Mouse (Mus musculus): ENCODE measurements around the gene Gm29776. TPM values are rescaled to one million over a fixed set of nuclear protein-coding genes. Genes with fewer than 3 reads are reported as not detected.

The Gm29776 gene
- total RNA-seq (2023; ENCODE audit: inconsistent age) = not detected in 4 replicates

DNA sequence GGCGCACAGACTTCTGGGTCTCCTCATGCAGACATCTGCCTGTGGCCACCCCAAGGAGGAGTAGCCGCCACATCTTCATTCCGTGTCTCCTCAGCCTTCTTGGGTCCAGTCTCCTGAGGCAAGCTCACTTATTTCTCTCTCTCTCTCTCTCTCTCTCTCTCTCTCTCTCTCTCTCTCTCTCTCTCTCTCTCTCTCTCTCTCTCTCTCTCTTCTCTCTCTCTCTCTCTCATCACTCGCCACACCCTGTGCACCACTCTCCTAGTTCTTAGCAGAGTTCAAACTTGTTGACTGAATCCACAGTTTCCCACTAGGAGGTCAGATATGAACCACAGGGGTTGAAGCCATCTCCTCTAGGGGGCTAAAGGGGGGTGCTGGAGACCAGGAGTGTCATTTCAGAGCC lies at the start of gene Gm29776:
Gene Gm29776, minus strand, starts transcription at position 101 of the 400 bp plus-strand sequence.

DNA sequence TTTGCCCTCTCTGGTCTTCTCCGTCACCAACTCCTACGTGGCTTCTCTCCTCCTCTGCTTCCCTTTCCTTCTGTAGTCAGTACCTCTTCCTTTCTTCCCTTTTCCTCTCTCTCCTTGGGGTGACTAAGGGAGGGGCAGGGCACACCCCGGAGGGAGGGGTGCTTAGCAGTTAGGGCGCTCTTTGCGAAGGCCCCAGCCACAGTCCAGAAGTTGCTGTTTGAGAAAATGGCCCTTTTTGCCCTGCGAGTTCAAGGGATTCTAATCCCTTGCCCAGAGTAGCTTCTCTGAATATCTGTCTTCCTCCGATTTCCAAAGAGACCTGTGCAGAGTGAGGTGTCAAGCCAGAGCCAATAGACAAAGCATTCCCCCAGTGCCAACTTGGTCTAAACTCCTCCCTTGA lies 13.4 kb upstream of the Gm29776 start, which contains the start of gene Cebpe:
Gene Cebpe, minus strand, starts transcription at position 101 of the 400 bp plus-strand sequence.

DNA sequence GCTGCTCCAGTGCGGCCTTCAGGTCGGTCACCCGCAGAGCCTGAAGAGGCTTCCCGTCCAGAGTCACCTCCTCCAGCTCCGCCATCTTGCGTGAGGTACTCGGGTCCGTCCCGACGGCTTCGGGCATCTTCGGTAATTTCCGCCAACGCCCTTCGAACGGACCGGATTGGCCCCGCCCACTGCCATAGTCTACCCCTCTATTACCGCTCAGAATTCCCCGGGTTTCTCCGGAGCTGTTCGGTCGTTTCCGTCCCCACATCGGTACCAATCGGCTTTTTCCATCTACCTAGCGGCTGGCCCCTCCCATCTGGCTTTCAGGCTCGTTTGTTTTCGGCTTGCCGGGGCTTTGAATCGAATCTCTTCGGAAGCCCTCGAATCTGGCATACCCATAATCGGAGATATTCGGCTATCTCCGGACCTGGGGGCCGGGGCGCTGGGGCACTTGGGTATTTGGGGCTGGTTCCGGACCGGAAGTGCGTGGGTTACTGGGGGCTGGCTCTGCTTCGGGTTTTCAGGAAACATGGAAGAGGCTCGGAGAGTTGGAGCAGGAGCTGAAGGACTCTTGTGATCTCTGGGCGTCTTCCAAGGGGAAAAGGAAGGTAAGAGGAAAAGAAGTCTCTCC lies 12.0 kb downstream of the Gm29776 start, which contains the start of gene Acin1:
Gene Acin1, minus strand, starts transcription at position 410 of the 622 bp plus-strand sequence.

DNA sequence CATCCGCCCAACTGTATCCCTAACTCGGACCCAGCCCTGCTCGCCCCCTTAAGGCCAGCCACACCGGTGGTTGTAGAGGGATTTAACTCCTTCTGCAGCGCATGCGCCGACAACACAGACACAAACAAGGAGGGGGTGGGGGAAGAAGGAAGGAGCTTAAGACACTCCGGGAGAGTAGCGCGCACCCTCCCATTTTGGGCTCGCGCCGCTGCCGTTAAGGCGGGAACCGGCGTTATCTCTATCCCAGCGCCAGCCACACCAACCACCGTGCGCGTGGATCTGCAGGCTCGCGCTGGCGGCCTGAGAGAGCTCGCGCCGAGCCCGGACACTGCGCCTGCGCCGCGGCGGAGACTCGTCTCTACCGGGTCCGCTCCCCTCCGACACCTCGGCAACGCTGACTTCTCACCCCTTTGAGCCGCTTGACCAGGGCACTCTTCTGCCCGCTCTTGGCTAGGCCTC lies 12.5 kb downstream of the Gm29776 start, which contains the start of gene 1700123O20Rik:
Gene 1700123O20Rik, plus strand, starts transcription at position 154 of the 459 bp plus-strand sequence.

Other genes with a start within 250 kb of the Gm29776 start
- 180 to 202 TPM (median 185 TPM) in 4 replicates for gene Lrp10, start 234.7 kb downstream of the Gm29776 start, total RNA-seq (2023; ENCODE audit: inconsistent age)
- 1.1 to 2.1 TPM (median 1.4 TPM) in 4 replicates for gene Rem2, start 222.7 kb downstream of the Gm29776 start, total RNA-seq (2023; ENCODE audit: inconsistent age)
- 31.8 to 42.2 TPM (median 34.2 TPM) in 4 replicates for gene Prmt5, start 181.3 kb downstream of the Gm29776 start, total RNA-seq (2023; ENCODE audit: inconsistent age)
- gene Haus4, start 144.2 kb downstream of the Gm29776 start, total RNA-seq (2023; ENCODE audit: inconsistent age) = 10.7 to 13.0 TPM (median 12.2 TPM) in 4 replicates
- 0.18 to 0.32 TPM in 2 of 4 replicates, not detected in the others for gene Ajuba, start 121.3 kb downstream of the Gm29776 start, total RNA-seq (2023; ENCODE audit: inconsistent age)
- gene 4931414P19Rik, start 92.8 kb downstream of the Gm29776 start, total RNA-seq (2023; ENCODE audit: inconsistent age) = 5.1 to 9.3 TPM (median 6.8 TPM) in 4 replicates
- gene Psmb5, start 80.8 kb downstream of the Gm29776 start, total RNA-seq (2023; ENCODE audit: inconsistent age) = 55.7 to 68.6 TPM (median 59.9 TPM) in 4 replicates
- gene Psmb11, start 77.4 kb downstream of the Gm29776 start, total RNA-seq (2023; ENCODE audit: inconsistent age) = not detected in 4 replicates
- gene Gm17606, start 57.9 kb downstream of the Gm29776 start, total RNA-seq (2023; ENCODE audit: inconsistent age) = not detected in 4 replicates
- 3.8 to 6.9 TPM (median 4.5 TPM) in 4 replicates for gene Cdh24, start 57.5 kb downstream of the Gm29776 start, total RNA-seq (2023; ENCODE audit: inconsistent age)
- 25.3 to 32.9 TPM (median 30.5 TPM) in 4 replicates for gene 1700123O20Rik, start 12.6 kb downstream of the Gm29776 start, total RNA-seq (2023; ENCODE audit: inconsistent age)
- gene Acin1, start 11.9 kb downstream of the Gm29776 start, total RNA-seq (2023; ENCODE audit: inconsistent age) = 488 to 550 TPM (median 542 TPM) in 4 replicates
- gene Cebpe, start 13.3 kb upstream of the Gm29776 start, total RNA-seq (2023; ENCODE audit: inconsistent age) = not detected in 4 replicates
- 0.27 to 0.51 TPM (median 0.37 TPM) in 4 replicates for gene Slc7a8, start 83.1 kb upstream of the Gm29776 start, total RNA-seq (2023; ENCODE audit: inconsistent age)
- gene Rnf212b, start 115.3 kb upstream of the Gm29776 start, total RNA-seq (2023; ENCODE audit: inconsistent age) = not detected in 4 replicates
- gene Homez, start 172.1 kb upstream of the Gm29776 start, total RNA-seq (2023; ENCODE audit: inconsistent age) = 4.9 to 10.9 TPM (median 7.9 TPM) in 4 replicates
- 2.1 to 3.8 TPM (median 2.4 TPM) in 4 replicates for gene Ppp1r3e, start 178.7 kb upstream of the Gm29776 start, total RNA-seq (2023; ENCODE audit: inconsistent age)
- gene Bcl2l2, start 184.5 kb upstream of the Gm29776 start, total RNA-seq (2023; ENCODE audit: inconsistent age) = 7.1 to 13.1 TPM (median 10.6 TPM) in 4 replicates
- 1.8 to 3.4 TPM (median 3.3 TPM) in 3 of 4 replicates, not detected in the other for gene Gm20521, start 184.6 kb upstream of the Gm29776 start, total RNA-seq (2023; ENCODE audit: inconsistent age)
- 262 to 290 TPM (median 280 TPM) in 4 replicates for gene Pabpn1, start 193.7 kb upstream of the Gm29776 start, total RNA-seq (2023; ENCODE audit: inconsistent age)
- 2.4 to 3.5 TPM (median 2.8 TPM) in 4 replicates for gene Slc22a17, start 214.3 kb upstream of the Gm29776 start, total RNA-seq (2023; ENCODE audit: inconsistent age)
- gene Efs, start 227.3 kb upstream of the Gm29776 start, total RNA-seq (2023; ENCODE audit: inconsistent age) = not detected in 4 replicates
- gene Il25, start 233.9 kb upstream of the Gm29776 start, total RNA-seq (2023; ENCODE audit: inconsistent age) = not detected in 4 replicates
- gene Cmtm5, start 237.4 kb upstream of the Gm29776 start, total RNA-seq (2023; ENCODE audit: inconsistent age) = not detected in 4 replicates